Mouse (Mus musculus): ENCODE measurements around the gene Pdzd4.
A peak's percentile ranks its signal among the peaks of the same experiment; 100 is the strongest.

Pdzd4 gene

DNA sequence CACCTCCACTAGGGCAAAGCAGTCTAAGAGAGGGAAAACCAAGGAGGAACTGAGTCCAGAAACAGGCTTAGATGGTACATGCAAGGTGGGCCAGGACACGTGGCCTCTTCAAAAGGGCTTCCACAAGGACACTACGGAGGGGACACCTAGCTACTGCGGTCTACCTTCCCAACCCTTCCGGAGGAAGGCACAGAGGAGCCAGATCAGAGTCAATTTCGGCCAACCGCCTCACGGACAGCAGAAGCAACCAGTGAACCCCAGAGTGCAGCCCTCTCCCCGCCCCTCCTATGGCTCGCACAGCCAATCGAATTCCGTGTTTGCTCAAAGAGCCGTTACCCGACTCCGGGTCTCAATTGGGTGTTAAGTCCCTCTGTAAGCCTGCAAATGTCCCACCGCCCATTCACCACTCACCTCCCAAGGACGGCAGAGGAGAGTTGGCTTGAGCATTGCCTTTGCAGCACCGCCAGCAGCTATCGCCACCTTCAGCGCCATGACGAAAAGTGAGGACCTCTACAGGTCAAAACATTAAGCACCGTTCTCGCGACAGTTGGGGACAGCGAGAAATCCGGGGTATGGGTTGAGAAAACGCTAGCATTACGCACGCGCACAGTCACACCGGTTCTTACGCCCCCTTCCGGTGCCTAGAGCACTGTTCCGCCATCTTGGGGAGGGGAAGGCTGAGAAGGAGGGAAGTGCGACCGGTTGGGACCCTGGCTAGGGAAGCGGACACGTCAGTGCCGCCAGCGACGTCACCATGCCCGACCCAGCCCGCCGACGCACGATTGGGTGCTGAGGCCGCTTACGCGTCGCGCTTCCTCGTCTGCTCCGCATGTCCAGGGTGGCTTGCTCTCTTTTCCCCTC, 38.2 kb downstream of the Pdzd4 start, which contains the start of the genes Idh3g and Ssr4:
Gene Idh3g (minus strand): TSS at position 534 of the 861 bp plus-strand sequence.
Gene Ssr4 (plus strand): TSS at position 665 of the 861 bp plus-strand sequence.
- peak; percentile 91 for DNase-seq (ENCODE audit: low read depth, low spot score)

DNA sequence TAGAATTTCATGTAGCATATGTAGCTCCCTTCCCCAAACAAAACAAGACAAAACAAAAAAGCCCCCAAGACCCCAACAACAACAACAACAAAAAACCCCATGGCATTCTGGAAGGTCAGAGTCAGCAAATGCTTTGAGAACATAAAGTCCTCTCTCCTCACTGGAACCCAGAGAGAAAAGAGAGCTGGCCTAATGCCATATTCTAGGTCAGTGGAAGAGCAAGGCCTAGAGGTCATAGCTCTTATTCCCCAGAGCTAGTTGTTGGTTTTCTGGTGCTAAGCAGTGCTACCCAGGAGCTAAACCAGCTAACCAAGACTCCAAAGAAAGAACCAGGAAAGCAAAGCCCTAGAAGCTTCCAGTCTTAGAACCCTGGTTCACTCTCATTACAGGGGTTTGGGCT, 39.1 kb downstream of the Pdzd4 start:
- DNase-seq (ENCODE audit: low read depth, low spot score): no peak

DNA sequence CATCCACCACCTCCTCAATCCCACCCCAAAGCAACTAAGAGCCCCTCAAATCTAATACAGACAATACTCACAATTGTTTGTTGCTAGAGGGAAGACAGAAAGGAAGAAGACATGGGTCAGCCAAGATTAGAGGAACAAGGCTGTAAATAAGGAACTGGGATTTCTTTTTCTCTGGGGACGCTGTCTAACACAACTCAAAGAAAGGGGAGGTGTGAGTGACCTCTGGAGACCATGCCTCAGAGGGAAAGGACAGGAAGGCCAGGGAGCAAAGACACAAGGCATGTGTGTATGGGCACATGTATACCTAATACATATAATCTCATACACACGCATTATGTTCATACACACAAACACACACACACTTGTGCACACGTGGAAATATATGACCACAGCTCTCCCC, 42.5 kb downstream of the Pdzd4 start:
- no peak for DNase-seq (ENCODE audit: low read depth, low spot score)

DNA sequence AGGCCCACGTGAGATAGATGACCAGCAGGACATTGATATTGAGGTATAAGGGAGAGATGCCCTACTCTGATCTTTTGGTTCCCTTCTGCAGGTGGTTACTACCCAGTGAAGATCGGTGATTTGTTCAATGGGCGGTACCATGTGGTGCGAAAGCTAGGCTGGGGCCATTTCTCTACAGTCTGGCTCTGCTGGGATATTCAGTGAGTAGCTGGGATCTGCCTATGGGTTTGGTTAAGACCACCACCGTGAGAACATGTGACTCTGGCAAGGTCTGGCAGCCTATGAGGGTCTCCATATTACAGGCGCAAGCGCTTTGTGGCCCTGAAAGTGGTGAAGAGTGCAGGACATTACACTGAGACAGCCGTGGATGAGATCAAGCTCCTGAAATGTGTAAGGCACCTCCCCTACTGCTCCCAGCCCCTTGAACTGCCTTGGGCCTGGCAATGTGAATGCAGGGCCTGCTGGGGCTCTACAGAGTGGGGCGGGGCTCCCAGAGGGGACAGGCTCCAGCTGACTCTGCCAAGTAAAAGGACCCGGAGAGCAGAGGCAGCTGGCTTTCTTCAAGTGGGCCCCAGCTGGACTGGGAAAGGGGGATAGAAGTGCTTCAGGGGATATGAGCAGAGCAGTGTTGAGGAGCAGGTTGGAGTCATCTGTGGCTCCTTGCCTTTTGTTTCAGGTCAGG, 49.8 kb downstream of the Pdzd4 start:
- DNase-seq (ENCODE audit: low read depth, low spot score): no peak

DNA sequence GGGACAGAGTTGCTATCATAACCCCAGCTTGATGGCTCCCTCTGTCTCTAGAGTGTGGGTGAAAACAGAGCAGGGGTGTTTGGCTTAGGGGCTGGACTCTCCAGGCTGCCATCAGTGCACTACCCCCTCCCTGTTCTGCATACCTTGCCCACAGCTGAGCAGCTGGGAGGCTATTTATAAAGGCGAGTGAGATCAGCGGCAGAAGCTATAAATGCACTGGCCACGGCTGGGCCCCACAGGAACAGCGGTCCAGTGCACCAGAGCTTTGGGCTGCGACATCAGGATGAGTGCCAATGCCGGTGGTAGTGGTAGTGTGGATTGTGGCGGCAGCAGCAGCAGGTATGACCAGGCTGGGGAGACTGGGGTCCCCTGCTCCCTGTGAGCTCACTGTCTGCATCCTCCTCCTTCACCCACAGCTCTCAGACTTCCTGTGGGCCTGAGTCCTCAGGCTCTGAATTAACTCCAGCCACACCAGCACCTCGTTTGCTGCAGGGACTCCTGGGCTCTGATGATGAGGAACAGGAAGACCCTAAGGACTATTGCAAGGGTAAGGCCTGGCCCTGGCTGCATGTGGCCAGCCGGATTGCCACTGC, 50.5 kb downstream of the Pdzd4 start, which contains the start of gene Srpk3:
Gene Srpk3 (plus strand): TSS at position 238 of the 593 bp plus-strand sequence.
- no peak for DNase-seq (ENCODE audit: low read depth, low spot score)

DNA sequence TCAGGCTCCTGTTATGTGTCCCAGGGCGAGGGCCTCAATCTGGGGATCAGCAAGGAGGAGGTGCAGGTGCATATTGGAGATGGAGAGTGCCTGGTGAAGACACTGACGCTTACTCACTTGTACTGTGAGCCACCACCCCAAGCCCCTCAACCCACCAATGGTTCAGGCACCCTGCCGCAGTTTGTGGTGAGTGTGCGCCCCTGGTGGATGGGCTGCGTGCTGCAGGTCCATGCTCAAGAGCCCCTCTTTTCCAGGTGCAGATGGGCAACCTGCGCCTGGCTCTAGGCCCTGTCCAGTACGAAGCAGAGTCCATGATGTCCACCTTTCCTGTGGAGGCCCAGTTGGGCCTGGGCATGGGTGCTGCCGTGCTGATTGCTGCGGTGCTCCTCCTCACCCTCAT, 57.5 kb downstream of the Pdzd4 start:
- DNase-seq (ENCODE audit: low read depth, low spot score): no peak

DNA sequence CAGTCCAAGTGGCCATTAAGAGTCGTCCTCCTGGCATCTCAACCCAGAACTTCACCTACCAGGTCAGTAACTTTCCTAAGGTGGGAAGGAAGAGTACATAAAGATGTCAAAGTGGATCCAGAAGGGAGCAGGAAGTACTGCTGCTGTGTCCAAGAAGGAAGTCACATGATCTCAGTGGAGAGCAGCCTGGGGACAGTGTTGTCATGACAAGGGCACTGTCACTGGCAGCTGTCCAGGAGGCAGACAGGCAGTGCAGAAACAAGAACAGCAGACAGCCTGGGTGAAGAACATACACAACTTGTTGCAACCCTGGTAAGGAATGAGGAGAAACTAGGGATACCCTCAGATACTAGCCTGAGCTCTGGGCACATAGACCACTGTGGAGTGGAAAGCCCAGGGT, 59.5 kb downstream of the Pdzd4 start:
- DNase-seq (ENCODE audit: low read depth, low spot score): no peak

DNA sequence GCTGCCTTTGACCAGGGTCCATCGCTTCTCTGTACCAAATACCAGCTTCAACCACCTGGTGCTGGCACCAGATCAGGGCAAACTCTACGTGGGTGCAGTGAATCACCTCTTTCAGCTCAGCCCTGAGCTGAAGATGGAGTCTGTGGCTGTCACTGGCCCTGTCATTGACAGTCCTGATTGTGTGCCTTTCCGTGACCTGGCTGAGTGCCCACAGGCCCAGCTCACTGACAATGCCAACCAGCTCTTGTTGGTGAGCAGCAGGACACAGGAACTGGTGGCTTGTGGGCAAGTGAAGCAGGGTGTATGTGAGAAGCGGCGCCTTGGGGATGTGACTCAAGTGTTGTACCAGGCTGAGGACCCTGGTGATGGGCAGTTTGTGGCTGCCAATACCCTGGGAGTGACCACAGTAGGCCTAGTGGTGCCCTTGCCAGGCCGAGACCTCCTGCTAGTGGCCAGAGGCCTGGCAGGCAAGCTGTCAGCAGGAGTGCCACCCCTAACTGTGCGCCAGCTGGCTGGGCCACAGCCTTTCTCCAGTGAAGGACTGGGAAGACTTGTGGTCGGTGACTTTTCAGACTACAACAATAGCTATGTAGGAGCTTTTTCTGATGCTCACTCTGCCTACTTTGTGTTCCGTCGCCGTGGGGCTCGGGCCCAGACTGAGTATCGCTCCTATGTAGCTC, 66.0 kb downstream of the Pdzd4 start:
- DNase-seq (ENCODE audit: low read depth, low spot score): no peak

DNA sequence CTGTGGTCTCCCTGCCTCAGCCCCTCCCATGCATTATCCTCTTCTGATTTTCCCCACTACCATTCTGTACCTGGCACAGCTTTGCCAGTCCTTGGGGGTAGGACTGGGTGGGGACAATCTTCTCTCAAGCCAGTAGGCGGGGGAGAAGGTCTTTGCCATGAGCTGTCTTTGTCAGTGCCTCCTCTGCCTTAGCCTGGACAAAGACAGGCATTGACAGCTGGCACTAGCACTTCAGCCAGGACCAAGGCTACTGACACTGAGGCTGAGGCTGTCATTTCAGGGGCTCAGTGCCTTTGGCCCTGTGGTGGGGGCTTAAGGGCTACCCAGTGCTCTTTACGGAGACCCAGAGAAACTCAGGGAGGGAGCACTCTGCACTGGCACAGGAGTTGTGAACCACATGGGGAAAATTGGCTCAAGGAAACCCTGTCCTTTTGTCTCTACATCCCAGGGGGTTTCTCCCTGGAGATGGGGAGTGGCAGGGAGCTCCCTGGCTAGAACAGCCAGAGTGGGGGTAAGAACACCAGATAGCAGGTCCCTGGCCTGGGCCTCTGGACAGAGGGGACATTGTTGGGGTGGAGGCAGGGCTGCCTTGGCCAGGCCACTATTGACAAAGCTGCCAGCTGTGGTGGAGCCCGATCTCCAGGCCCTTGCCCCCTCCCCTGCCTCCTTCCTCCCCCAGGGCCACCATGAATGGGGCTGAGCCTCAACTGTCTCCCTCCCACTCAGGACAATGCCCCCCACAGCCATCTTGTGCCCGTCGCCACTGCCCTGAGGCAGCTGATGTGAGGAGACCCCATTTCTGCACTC, 68.2 kb downstream of the Pdzd4 start, which contains the start of gene Plxnb3:
Gene Plxnb3 (plus strand): TSS at position 757 of the 807 bp plus-strand sequence.
- no peak for DNase-seq (ENCODE audit: low read depth, low spot score)

DNA sequence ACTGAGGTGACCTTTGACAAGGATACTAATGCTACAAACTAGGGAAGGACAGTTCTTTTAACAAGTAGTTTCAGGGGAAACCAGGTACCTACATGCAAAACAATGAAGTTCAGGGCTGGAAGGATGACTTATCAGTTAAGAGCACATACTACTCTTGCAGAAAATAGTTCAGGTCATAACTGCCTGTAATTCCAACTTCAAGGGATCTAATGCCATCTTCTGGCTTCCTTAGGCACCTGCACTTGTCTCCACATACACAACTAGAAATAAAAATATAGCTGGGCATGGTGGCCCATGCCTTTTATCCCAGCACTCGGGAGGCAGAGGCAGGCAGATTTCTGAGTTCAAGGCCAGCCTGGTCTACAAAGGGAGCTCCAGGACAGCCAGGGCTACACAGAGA, 75.8 kb downstream of the Pdzd4 start:
- DNase-seq (ENCODE audit: low read depth, low spot score): no peak

DNA sequence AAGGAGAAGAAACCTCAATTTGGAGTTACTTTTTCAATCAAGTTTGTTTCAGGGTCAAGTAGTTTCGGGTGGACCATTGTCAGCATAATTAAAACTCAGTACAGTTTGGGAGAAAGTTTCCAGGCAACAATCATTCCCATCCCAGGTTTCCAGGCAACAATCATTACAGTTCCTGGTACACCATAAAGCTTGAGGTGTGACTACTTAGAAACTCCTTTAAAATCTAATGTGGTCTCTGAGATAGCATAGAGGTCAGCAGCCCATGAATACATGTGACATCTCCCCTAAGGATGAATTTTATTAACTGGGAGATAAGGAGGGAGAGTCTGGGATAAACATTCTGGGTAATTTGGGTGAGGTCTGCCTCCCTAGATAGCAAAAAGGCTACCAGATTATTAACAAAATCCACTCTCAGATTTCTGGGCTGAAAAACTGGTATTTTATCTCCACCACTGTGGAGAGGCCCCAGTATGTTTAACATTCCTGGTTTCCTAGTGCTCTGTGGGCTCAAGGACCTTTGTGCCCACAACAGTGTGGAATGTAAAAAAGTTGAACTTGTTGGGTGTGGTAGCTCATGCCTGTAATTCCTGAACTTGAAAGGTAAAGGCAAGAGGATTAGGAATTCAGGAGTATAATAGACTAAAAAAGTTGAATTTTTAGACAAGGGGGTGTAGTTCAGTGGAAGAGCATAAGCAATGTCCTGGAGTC, 79.8 kb downstream of the Pdzd4 start:
- DNase-seq (ENCODE audit: low read depth, low spot score): no peak
